Mouse (Mus musculus): ENCODE data around the gene Ckmt2.

- TF ChIP-seq GATA1 (IDR thresholded peaks at IDR 0.05; ENCODE audit: borderline replicate concordance, low read length) (no peak), FLI1 (IDR thresholded peaks at IDR 0.05; ENCODE audit: low read length) (no peak)
Observed at GRCm38 (mm10) chr13:91918764-91919163, 42.1 kb upstream of the Ckmt2 start.
